Mouse (Mus musculus) thymus, adult 2 months (tissue): Measurements from ENCODE around the gene Slc7a14. TPM values are rescaled to one million over a fixed set of nuclear protein-coding genes. Genes with fewer than 3 reads are reported as not detected.

ENCODE experiments used
- DNase-seq: peaks from one replicate; pipeline ENCODE4 v3.0.0; 2021
- H3K27ac ChIP-seq: fragments of 200-500 bp; 2 replicates; pipeline ENCODE4 v1.5.1; 2012; ENCODE audit warnings: low read length, control low read depth; ENCODE audit not compliant: control insufficient read depth, insufficient read depth
- H3K27me3 ChIP-seq: fragments of 200-500 bp; 2 replicates; pipeline ENCODE4 v1.6.1; 2012; ENCODE audit warnings: mild to moderate bottlenecking, low read length, moderate library complexity, mixed read lengths; ENCODE audit not compliant: control insufficient read depth, insufficient read depth
- H3K36me3 ChIP-seq: fragments of 200-500 bp; 2 replicates; pipeline ENCODE4 v1.6.1; 2012; ENCODE audit warnings: mild to moderate bottlenecking, low read length, moderate library complexity; ENCODE audit not compliant: control insufficient read depth, insufficient read depth
- H3K4me1 ChIP-seq: fragments of 200-500 bp; replicated peaks from 2 replicates; pipeline ENCODE4 v1.6.1; 2012; ENCODE audit warnings: low read length; ENCODE audit not compliant: control insufficient read depth, insufficient read depth
- H3K4me3 ChIP-seq: fragments of 200-500 bp; 2 replicates; pipeline ENCODE4 v1.5.1; 2012; ENCODE audit warnings: mild to moderate bottlenecking, low read length, control low read depth, moderate library complexity; ENCODE audit not compliant: control insufficient read depth, insufficient read depth
- CTCF ChIP-seq: fragments of 200-500 bp; IDR thresholded peaks from 2 replicates; pipeline ENCODE4 v1.5.1; 2012; ENCODE audit warnings: mild to moderate bottlenecking, control low read depth, low read length, moderate library complexity, borderline replicate concordance; ENCODE audit not compliant: control insufficient read depth, poor library complexity, insufficient read depth; ENCODE audit errors: extremely low read depth
- POLR2A ChIP-seq: fragments of 200-500 bp; IDR thresholded peaks from 2 replicates; pipeline ENCODE4 v1.6.1; 2012; ENCODE audit warnings: mild to moderate bottlenecking, low read length, control low read depth, moderate library complexity; ENCODE audit not compliant: control insufficient read depth, poor library complexity, insufficient read depth; ENCODE audit errors: extremely low read depth
- WGBS: fragments of 180-500 bp; shearing (Covaris S2); methylation state at CpG from one replicate; pipeline ENCODE4 v1.1.7; 2018; 5-methylcytosine and 5-hydroxymethylcytosine counted together
- polyA plus RNA-seq: library from polyadenylated mRNA; depleted of rRNA; stranded (reverse); fragments of >200 nt; gene quantifications from 2 replicates; pipeline ENCODE4 v1.2.3, GENCODE M21; 2012

Gene Slc7a14
- polyA plus RNA-seq, 1 experiment: 0.03 TPM

DNA sequence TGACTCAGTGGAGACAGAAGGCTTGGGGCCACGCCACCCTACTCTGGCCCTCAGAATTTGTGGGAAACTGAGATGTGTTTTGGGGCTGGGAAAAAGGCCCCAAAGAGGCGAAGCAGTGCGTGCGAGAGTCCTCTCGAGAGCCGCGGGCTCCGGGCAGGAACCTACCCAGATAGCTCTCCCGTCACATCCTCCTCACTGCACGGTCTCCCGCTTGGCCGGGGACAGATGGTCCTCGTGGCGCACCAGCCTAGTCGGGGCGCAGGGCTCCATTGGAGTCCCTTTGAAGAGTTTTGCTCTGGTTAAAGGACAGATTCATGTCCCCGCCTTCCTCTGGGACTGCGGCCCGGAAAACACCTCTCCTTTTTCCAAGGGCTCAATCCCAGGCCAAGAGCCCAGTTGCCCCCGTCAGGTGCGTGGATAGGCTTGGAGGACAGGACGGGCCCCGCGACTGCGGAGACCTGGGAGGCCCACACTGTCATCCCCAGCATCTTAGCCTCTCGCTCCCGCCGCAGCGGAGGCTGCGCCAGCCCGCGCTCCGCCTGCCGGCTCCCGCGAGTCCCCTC is 726 bp downstream of the Slc7a14 start:
- no peak for TF ChIP-seq POLR2A
- no peak for TF ChIP-seq CTCF
- Histone ChIP-seq H3K27me3 (peaks cover 4% of the 10 kb centered on the region; the same call in 1 of the 2 replicates), H3K4me1 (no peaks in the 10 kb centered on the region), H3K27ac (no peak overlapping the region), H3K4me3 (no peak overlapping the region), H3K36me3 (no peaks in the 10 kb centered on the region)
- no peak for DNase-seq
- 13% methylated on average over 36 of the region's 36 CpGs for WGBS

DNA sequence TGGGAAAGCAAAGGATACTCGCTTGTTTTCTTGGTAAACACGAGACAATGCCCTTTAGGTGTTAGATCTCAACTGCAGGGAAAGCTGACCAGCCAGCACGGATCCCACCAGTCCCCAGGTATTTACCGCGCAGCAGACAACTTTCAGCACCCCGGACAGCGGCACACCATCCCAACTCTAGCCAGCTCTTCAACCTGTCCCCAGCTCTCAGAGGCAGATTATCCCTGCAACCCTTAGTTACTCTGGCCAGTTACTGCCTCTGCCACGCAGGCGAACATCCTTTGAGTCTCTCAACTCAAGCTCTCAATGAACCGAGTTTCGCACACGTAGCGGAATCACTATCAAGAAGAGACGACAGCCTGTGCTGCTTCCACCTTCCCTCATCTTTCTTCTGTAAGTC is 1.3 kb downstream of the Slc7a14 start:
- no peak for DNase-seq
- Histone ChIP-seq H3K27ac (no peak overlapping the region), H3K27me3 (peaks cover 4% of the 10 kb centered on the region; the same call in 1 of the 2 replicates), H3K36me3 (no peaks in the 10 kb centered on the region), H3K4me3 (no peak overlapping the region), H3K4me1 (no peaks in the 10 kb centered on the region)
- WGBS: 9% methylated on average over 14 of the region's 14 CpGs
- TF ChIP-seq POLR2A (no peak), CTCF (no peak)

DNA sequence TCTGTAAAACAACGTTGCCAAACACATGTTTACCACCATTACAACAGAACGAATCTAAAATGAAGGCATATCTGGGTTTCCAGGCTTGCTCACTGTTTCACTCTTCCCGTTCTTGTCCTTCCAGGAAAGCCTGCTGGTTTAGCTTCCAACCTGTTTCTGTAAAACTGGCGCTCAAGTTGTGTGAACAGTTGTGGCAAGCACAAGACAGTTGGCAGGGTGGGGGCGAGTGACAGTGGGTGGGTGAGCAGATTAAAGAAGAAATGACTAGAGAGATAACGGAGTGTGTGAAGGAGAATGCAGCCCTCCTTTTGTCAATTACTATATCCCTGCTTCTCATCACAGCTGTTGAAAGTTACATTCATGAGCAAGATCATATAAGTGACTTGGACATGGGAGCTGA is 2.2 kb downstream of the Slc7a14 start:
- peaks cover 4% of the 10 kb centered on the region; the same call in 1 of the 2 replicates for H3K27me3 ChIP-seq
- no peak for TF ChIP-seq POLR2A
- TF ChIP-seq CTCF: no peak
- H3K4me1 ChIP-seq: no peaks in the 10 kb centered on the region
- H3K4me3 ChIP-seq: no peak overlapping the region
- H3K36me3 ChIP-seq: no peaks in the 10 kb centered on the region
- WGBS: 87% methylated on average over 6 of the region's 6 CpGs
- no peak overlapping the region for H3K27ac ChIP-seq
- DNase-seq: no peak

DNA sequence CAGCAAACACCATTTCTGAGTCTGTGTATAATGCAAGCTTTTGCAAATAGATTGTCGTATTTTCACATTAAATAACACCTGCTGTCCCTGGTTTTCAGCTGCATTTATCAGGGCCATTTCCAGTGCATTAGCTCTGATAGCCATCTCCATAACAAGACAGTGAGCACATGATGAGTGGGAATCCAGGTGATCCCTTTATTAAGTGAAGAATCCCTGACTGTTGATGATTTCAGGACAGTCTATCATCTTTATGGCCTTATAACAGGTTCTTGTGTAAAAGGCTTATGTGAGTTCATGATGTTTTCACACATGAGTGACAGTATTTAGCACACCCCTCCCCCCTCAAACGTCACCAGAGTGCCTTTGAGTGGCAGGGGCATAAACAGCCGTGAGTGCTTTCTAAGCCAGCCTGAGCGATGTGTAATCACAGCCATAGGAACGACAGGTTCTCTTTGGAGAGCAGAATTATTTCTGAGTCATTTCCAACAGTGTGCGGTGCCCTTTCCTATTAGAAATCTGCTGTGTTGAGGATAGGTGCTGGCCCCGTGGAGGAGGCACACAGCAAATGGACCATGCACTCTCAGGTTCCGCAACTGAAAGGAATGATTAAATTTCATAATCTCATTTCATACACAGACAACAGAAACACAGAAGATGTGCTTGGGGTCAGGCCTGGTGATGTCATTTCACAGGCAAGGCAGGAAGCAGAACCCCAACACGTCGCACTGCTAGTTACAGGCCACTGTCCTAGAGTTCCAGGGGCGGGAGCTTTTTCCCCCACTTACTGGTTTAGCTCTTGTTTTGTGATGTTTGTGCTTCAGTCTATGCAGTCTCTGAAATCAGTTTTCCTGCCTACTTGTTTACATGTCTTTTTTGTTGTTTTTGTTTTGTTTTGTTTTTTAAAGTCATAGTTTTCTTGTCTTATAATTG is 18.2 kb downstream of the Slc7a14 start:
- no peak for DNase-seq
- 83% methylated on average over 11 of the region's 11 CpGs for WGBS
- Histone ChIP-seq H3K4me3 (no peak overlapping the region), H3K36me3 (no peaks in the 10 kb centered on the region), H3K27me3 (no peaks in the 10 kb centered on the region), H3K27ac (no peak overlapping the region), H3K4me1 (no peaks in the 10 kb centered on the region)
- TF ChIP-seq POLR2A: no peak
- TF ChIP-seq CTCF: no peak

DNA sequence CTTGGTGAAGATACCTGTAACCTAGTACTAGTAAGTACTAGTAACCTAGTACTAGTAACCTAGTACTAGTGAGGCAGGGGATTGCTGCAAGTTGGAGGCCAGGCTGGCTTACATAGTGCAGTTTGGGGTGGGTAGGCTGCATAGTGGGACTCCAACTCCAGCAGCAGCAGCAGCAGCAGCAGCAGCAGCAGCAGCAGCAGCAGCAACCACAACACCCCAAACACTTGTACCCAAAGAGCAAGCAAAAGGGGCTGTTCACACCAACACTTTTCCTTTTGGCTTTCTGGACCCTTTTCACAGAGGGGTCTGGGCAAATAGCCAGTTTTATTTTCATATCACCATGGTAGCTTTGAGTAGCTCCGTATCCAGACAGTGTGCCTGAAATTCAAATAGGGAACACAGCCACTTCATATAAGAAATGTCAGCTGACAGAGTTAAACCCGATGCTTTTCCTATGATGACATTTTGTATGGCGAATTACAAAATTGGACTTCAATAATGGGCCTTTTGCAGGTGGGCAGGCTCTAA is 22.7 kb downstream of the Slc7a14 start:
- TF ChIP-seq CTCF (no peak), POLR2A (no peak)
- H3K4me3 ChIP-seq: no peak overlapping the region
- DNase-seq: no peak
- WGBS: 81% methylated on average over 3 of the region's 3 CpGs
- no peak overlapping the region for H3K27ac ChIP-seq
- H3K27me3 ChIP-seq: no peaks in the 10 kb centered on the region
- no peaks in the 10 kb centered on the region for H3K36me3 ChIP-seq
- no peaks in the 10 kb centered on the region for H3K4me1 ChIP-seq

DNA sequence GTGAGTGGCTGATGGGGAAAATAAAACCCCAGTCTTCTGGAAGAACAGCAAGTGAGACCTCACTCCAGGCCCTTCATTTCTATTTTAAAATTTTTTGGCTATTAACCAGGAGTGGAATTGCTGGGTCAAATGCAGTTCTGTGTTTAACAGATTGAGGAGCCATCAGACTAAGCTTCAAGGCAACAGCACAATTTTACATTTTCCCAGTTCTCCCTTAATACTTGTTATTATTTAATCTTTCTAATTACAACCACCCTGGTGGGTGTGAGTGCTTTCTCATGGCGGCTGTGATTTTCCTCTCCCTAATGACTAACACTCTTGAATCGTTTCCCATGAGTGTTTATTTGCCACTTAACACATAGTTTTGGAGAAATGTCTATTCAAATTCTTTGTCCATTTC is 29.1 kb downstream of the Slc7a14 start:
- H3K27me3 ChIP-seq: no peaks in the 10 kb centered on the region
- no peaks in the 10 kb centered on the region for H3K4me1 ChIP-seq
- TF ChIP-seq CTCF (no peak), POLR2A (no peak)
- H3K36me3 ChIP-seq: no peaks in the 10 kb centered on the region
- no peak overlapping the region for H3K27ac ChIP-seq
- H3K4me3 ChIP-seq: no peak overlapping the region
- no peak for DNase-seq
- WGBS: 80% methylated on average over 2 of the region's 2 CpGs
